Mouse (Mus musculus) embryonic facial prominence, embryonic 11.5 days (tissue): ENCODE results near the gene Btn1a1. TPM values are rescaled to one million over a fixed set of nuclear protein-coding genes. Genes with fewer than 3 reads are reported as not detected.
A peak's percentile ranks its signal among the peaks of the same experiment; 100 is the strongest.

Experiments used
- ATAC-seq: fragments of 200-750 bp; cut with Nextera tagmentation; replicated peaks from 2 replicates; pipeline ENCODE4 v1.8.0; 2017; ENCODE audit warnings: low read depth; ENCODE audit not compliant: insufficient number of reproducible peaks, low FRiP score, low TSS enrichment
- DNase-seq: peaks from one replicate; pipeline ENCODE4 v3.0.0-alpha.2; 2015; ENCODE audit warnings: low spot score
- H3K27ac ChIP-seq: fragments of 300-500 bp; sonication (generic); replicated peaks from 2 replicates; pipeline ENCODE4 v1.5.1; 2014; ENCODE audit warnings: mild to moderate bottlenecking, low read depth, low read length, control low read depth
- H3K27me3 ChIP-seq: fragments of 300-500 bp; sonication (generic); 2 replicates; pipeline ENCODE4 v1.6.1; 2014; ENCODE audit warnings: mild to moderate bottlenecking, low read length, moderate library complexity, mixed read lengths; ENCODE audit not compliant: control insufficient read depth, insufficient read depth
- H3K36me3 ChIP-seq: fragments of 300-500 bp; sonication (generic); replicated peaks from 2 replicates; pipeline ENCODE4 v1.6.1; 2014; ENCODE audit warnings: low read depth, mild to moderate bottlenecking, low read length, moderate library complexity, mixed read lengths; ENCODE audit not compliant: control insufficient read depth, insufficient read depth
- H3K4me1 ChIP-seq: fragments of 300-500 bp; sonication (generic); 2 replicates; pipeline ENCODE4 v1.6.1; 2014; ENCODE audit warnings: low read length, mixed read lengths; ENCODE audit not compliant: control insufficient read depth, insufficient read depth
- H3K4me2 ChIP-seq: fragments of 300-500 bp; sonication (generic); 2 replicates; pipeline ENCODE4 v1.6.1; 2014; ENCODE audit warnings: low read depth, mild to moderate bottlenecking, control low read depth, low read length, moderate library complexity
- H3K4me3 ChIP-seq: fragments of 300-500 bp; sonication (generic); 2 replicates; pipeline ENCODE4 v1.5.1; 2014; ENCODE audit warnings: low read depth, low read length, control low read depth
- H3K9ac ChIP-seq: fragments of 300-500 bp; sonication (generic); replicated peaks from 2 replicates; pipeline ENCODE4 v1.6.1; 2014; ENCODE audit warnings: mild to moderate bottlenecking, control low read depth, low read length
- H3K9me3 ChIP-seq: fragments of 300-500 bp; sonication (generic); replicated peaks from 2 replicates; pipeline ENCODE4 v1.6.1; 2016; ENCODE audit warnings: mild to moderate bottlenecking, low read length, inconsistent platforms, mixed read lengths; ENCODE audit not compliant: control insufficient read depth
- WGBS: fragments of 180-500 bp; shearing (Covaris S2); extraction: QIAGEN DNeasy Blood & Tissue Kit; methylation state at CpG from one replicate; pipeline ENCODE4 v1.1.7; 2014; 5-methylcytosine and 5-hydroxymethylcytosine counted together
- polyA plus RNA-seq: library from polyadenylated mRNA; unstranded; fragments of >200 nt; fragmentation: Nextera tagmentation; extraction: Ambion mirVana; gene quantifications from 2 replicates; pipeline ENCODE4 v1.2.1, GENCODE M21; 2014

Btn1a1 gene
- polyA plus RNA-seq, 1 experiment from 2014 or later = 0.35 TPM

- 48% methylated on average over 16 of the region's 16 CpGs for WGBS
- Histone ChIP-seq H3K4me3 (no peak overlapping the region), H3K9ac (no peak overlapping the region), H3K9me3 (no peaks in the 10 kb centered on the region), H3K27me3 (no peaks in the 10 kb centered on the region), H3K4me1 (no peaks in the 10 kb centered on the region), H3K4me2 (no peak overlapping the region), H3K27ac (no peak overlapping the region), H3K36me3 (no peaks in the 10 kb centered on the region)
- DNase-seq (peak; percentile 34), ATAC-seq (no peak)
Measured at GRCm38 (mm10) chr13:23428166-23428993, 37.3 kb downstream of the Btn1a1 start.

DNA sequence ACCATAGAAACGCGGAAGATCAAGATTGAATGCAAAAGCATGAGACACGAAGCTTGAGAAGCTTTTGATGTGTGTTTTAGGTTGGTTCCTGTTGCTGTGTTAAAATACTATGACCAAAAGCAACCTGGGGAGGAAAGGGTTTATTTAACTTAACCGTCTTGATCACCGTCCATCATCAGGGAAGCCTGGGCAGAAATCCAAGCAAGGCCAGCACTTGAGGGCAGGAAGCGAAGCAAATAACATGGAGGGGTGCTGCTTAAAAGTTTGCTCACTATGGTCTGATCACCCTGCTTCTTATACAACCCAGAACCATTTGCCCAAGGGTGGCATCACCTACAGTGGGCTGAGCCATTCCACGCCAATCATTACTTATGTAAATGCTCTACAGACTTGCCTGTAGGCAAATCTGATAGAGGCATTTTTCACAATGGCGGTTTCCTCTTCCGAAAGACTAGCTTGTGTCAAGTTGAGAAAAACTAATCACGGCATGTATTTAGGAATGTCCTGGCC, 38.2 kb downstream of the Btn1a1 start:
- no peak overlapping the region for H3K4me3 ChIP-seq

GRCm38 (mm10) chr13:23426922-23427321, 38.8 kb downstream of the Btn1a1 start:
- H3K27ac ChIP-seq = no peak overlapping the region
- no peak overlapping the region for H3K9ac ChIP-seq
- no peak overlapping the region for H3K4me2 ChIP-seq
- no peaks in the 10 kb centered on the region for H3K36me3 ChIP-seq
- ATAC-seq (no peak), DNase-seq (peak; percentile 66)
- no peaks in the 10 kb centered on the region for H3K9me3 ChIP-seq
- WGBS = 10% methylated on average over 14 of the region's 14 CpGs
- H3K4me3 ChIP-seq = no peak overlapping the region
- H3K4me1 ChIP-seq = no peaks in the 10 kb centered on the region; the same call in 1 of the 2 replicates
- no peaks in the 10 kb centered on the region for H3K27me3 ChIP-seq

More for the DNA sequence above, 38.2 kb downstream of the Btn1a1 start:
- no peaks in the 10 kb centered on the region for H3K36me3 ChIP-seq
- H3K27me3 ChIP-seq = no peaks in the 10 kb centered on the region
- DNase-seq (no peak), ATAC-seq (no peak)
- 66% methylated on average over 10 of the region's 10 CpGs for WGBS
- H3K27ac ChIP-seq = no peak overlapping the region
- no peak overlapping the region for H3K9ac ChIP-seq
- H3K4me1 ChIP-seq = no peaks in the 10 kb centered on the region; the same call in 1 of the 2 replicates
- no peaks in the 10 kb centered on the region for H3K9me3 ChIP-seq
- no peak overlapping the region for H3K4me2 ChIP-seq

GRCm38 (mm10) chr13:23426335-23426734, 39.4 kb downstream of the Btn1a1 start:
- H3K4me2 ChIP-seq = no peak overlapping the region
- no peaks in the 10 kb centered on the region for H3K36me3 ChIP-seq
- no peak overlapping the region for H3K4me3 ChIP-seq

DNA sequence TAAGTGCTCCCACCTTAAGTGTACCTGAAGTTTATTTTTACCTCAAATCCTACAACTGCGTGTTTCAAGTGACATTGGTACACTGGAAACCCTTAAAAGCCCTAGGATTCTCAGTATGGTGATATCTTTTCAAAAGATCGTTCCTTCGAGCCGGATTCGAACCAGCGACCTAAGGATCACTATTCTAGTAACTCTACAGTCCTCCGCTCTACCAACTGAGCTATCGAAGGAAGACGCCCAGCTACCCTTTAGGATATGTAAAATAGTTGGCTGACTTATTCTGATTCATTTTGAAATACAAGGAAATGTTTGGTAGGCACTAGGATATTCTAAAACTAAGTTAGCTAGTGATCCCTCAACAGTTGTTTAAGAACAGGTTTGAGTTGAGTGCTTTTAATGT, 40.2 kb downstream of the Btn1a1 start:
- no peaks in the 10 kb centered on the region for H3K27me3 ChIP-seq
- H3K9me3 ChIP-seq = no peaks in the 10 kb centered on the region
- no peak overlapping the region for H3K4me3 ChIP-seq
- 3% methylated on average over 9 of the region's 9 CpGs for WGBS
- ATAC-seq (no peak), DNase-seq (peak; percentile 90)
- H3K27ac ChIP-seq = no peak overlapping the region
- H3K36me3 ChIP-seq = no peaks in the 10 kb centered on the region; the same call in 1 of the 2 replicates
- H3K9ac ChIP-seq = no peak overlapping the region
- H3K4me2 ChIP-seq = no peak overlapping the region; the same call in 1 of the 2 replicates
- H3K4me1 ChIP-seq = no peaks in the 10 kb centered on the region; the same call in 1 of the 2 replicates

More at GRCm38 (mm10) chr13:23426335-23426734, 39.4 kb downstream of the Btn1a1 start:
- 5% methylated on average over 8 of the region's 8 CpGs for WGBS
- Histone ChIP-seq H3K9me3 (no peaks in the 10 kb centered on the region), H3K4me1 (no peaks in the 10 kb centered on the region; the same call in 1 of the 2 replicates), H3K27ac (no peak overlapping the region), H3K9ac (no peak overlapping the region), H3K27me3 (no peaks in the 10 kb centered on the region)
- DNase-seq (peak; percentile 78), ATAC-seq (no peak)

DNA sequence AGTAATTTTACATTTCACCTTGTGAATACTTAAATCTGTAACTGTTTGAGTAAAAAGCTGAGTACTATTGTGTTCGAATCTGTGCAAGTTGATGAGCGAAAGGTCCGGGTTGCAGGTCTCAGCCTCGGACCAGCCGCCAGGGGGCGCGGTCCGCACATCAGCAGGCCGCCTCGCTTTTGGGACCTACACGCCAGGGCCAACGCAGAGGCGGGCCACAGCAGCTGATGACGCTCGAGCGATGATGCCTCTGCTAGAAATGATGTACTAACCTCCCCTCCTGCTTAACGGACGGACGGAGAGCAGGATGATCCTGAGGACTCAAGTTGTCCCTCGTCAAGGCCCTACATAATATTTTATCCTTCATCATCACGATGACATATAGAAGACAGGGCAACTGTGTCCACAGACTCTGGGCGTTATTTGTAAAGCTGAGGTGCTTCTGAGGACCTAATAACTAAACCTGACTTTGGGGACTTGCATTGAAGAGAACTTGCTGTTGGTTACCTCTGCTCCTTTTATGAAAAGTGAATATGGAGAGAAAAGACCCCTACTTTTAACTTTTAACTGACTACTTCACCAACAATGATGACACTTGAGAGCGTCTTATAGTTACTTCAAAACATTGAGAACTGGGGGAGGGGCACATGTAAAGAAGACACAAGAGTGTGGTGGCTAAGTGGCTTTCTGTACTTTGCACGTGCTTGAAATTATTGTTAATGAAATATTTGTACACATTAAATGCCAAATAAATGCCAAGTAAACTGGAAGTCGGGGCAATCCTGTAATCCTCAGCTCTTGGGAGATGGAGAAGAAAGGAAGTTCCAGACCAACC, 41.0 kb downstream of the Btn1a1 start:
- WGBS = 1% methylated on average over 25 of the region's 25 CpGs
- peak overlapping the region; percentile 50 for H3K4me2 ChIP-seq
- no peaks in the 10 kb centered on the region; the same call in 1 of the 2 replicates for H3K4me1 ChIP-seq
- H3K36me3 ChIP-seq = no peaks in the 10 kb centered on the region; the same call in 1 of the 2 replicates
- H3K9me3 ChIP-seq = no peaks in the 10 kb centered on the region
- 0 out of 2 replicates have a peak overlapping the region, but pooled peaks have one; percentile 18 for H3K9ac ChIP-seq
- ATAC-seq (peak; percentile 67), DNase-seq (peak; percentile 95)
- H3K27ac ChIP-seq = no peak overlapping the region
- H3K27me3 ChIP-seq = no peaks in the 10 kb centered on the region
- peak overlapping the region; percentile 27 for H3K4me3 ChIP-seq

- 0% methylated on average over 7 of the region's 7 CpGs for WGBS
- Histone ChIP-seq H3K36me3 (no peaks in the 10 kb centered on the region; the same call in 1 of the 2 replicates), H3K27me3 (no peaks in the 10 kb centered on the region), H3K4me3 (peak overlapping the region; percentile 93), H3K27ac (no peak overlapping the region), H3K9ac (no peak overlapping the region), H3K9me3 (no peaks in the 10 kb centered on the region), H3K4me2 (peak overlapping the region; percentile 2; the same call in 1 of the 2 replicates), H3K4me1 (no peaks in the 10 kb centered on the region; the same call in 1 of the 2 replicates)
- no peak for DNase-seq
- no peak; the same call in 1 of the 2 replicates for ATAC-seq
Measured at GRCm38 (mm10) chr13:23424052-23424380, 41.7 kb downstream of the Btn1a1 start.
